In genomic region chr10:69371441-69371840, GRCm38 (mm10) we compare ENCODE assay signal across 8 mouse cellular contexts. TPM values are rescaled to one million over a fixed set of nuclear protein-coding genes. Genes with fewer than 3 reads are reported as not detected.
DNase-seq lines count a peak whose midpoint lies in the region; ATAC-seq and TF ChIP-seq lines count a peak whose summit lies in the region.

No protein-coding gene starts in this region.

- H3K9me3 ChIP-seq in heart, embryonic 12.5 days (replicated peaks): no peaks in the 10 kb centered on the region
- H3K9me3 ChIP-seq in limb, embryonic 11.5 days (ENCODE audit: control insufficient read depth, low read length): no peaks in the 10 kb centered on the region

- no peak overlapping the region for H3K9ac ChIP-seq in heart, embryonic 12.5 days
- no peak overlapping the region for H3K9ac ChIP-seq in limb, embryonic 11.5 days (ENCODE audit: low read length)

- 15% methylated on average over 10 of the region's 10 CpGs for WGBS in heart, embryonic 12.5 days
- 22% methylated on average over 10 of the region's 10 CpGs for WGBS in thymus, adult 2 months
- WGBS in limb, embryonic 11.5 days: 18% methylated on average over 10 of the region's 10 CpGs

- no peaks in the 10 kb centered on the region for H3K4me1 ChIP-seq in heart, embryonic 12.5 days (replicated peaks)
- H3K4me1 ChIP-seq in thymus, adult 2 months (replicated peaks; ENCODE audit: control insufficient read depth, insufficient read depth, low read length): no peaks in the 10 kb centered on the region
- H3K4me1 ChIP-seq in cortical plate, adult 2 months (ENCODE audit: control insufficient read depth, insufficient read depth, low read length): no peaks in the 10 kb centered on the region
- no peaks in the 10 kb centered on the region for H3K4me1 ChIP-seq in limb, embryonic 11.5 days (ENCODE audit: control insufficient read depth, insufficient read depth, low read length)

- peak; percentile 89; the same call in 1 of the 2 replicates for TF ChIP-seq CTCF in thymus, adult 2 months (IDR thresholded peaks at IDR 0.05; ENCODE audit: borderline replicate concordance, control insufficient read depth, extremely low read depth, insufficient read depth, low read length, poor library complexity)
- peak; percentile 68 for TF ChIP-seq CTCF in cortical plate, adult 2 months (IDR thresholded peaks at IDR 0.05; ENCODE audit: extremely low read depth, insufficient read depth, low read length)

- intact Hi-C loops in heart, postnatal 14 days (cut with DNase I): loop anchor here (5.0 kb wide), 1 partner anchor 286 kb away; no protein-coding TSS in a partner anchor

- TF ChIP-seq POLR2A in thymus, adult 2 months (IDR thresholded peaks at IDR 0.05; ENCODE audit: control insufficient read depth, extremely low read depth, insufficient read depth, low read length, poor library complexity): no peak
- TF ChIP-seq POLR2A in cortical plate, adult 2 months (IDR thresholded peaks at IDR 0.05; ENCODE audit: extremely low read depth, insufficient read depth, low read length): no peak

- H3K4me2 ChIP-seq in heart, embryonic 12.5 days: no peak overlapping the region
- no peak overlapping the region for H3K4me2 ChIP-seq in limb, embryonic 11.5 days (ENCODE audit: low read depth, severe bottlenecking)

- peak; percentile 32 to 56 for DNase-seq in heart, postnatal 14 days
- peak; percentile 18 for DNase-seq in thymus, adult 2 months
- DNase-seq in thymus, adult 18-20 months: no peak
- DNase-seq in limb, embryonic 11.5 days (ENCODE audit: low spot score): peak; percentile 79
- peak; percentile 49 for DNase-seq in retina, postnatal 7 days (ENCODE audit: low read depth, low spot score)
- no peak for DNase-seq in heart, adult 9 months (ENCODE audit: low spot score in 2 of 2)

- ATAC-seq in heart, embryonic 12.5 days (ENCODE audit: insufficient number of reproducible peaks, low FRiP score): no peak
- ATAC-seq in limb, embryonic 11.5 days (ENCODE audit: insufficient number of reproducible peaks, low FRiP score, low TSS enrichment, low read depth): no peak

- H3K27ac ChIP-seq in heart, embryonic 12.5 days (ENCODE audit: poor library complexity, severe bottlenecking): no peak overlapping the region
- H3K27ac ChIP-seq in thymus, adult 2 months (ENCODE audit: control insufficient read depth, insufficient read depth, low read length): no peak overlapping the region
- no peak overlapping the region for H3K27ac ChIP-seq in cortical plate, adult 2 months (ENCODE audit: insufficient read depth, low read length)
- no peak overlapping the region for H3K27ac ChIP-seq in limb, embryonic 11.5 days (replicated peaks; ENCODE audit: low read depth, low read length)

- no peak overlapping the region for H3K4me3 ChIP-seq in heart, embryonic 12.5 days
- no peak overlapping the region for H3K4me3 ChIP-seq in thymus, adult 2 months (ENCODE audit: control insufficient read depth, insufficient read depth, low read length)
- no peak overlapping the region for H3K4me3 ChIP-seq in cortical plate, adult 2 months (ENCODE audit: insufficient read depth, low read length)
- H3K4me3 ChIP-seq in limb, embryonic 11.5 days (ENCODE audit: low read depth, low read length): no peak overlapping the region

- no peaks in the 10 kb centered on the region for H3K27me3 ChIP-seq in heart, embryonic 12.5 days (replicated peaks)
- H3K27me3 ChIP-seq in thymus, adult 2 months (ENCODE audit: control insufficient read depth, insufficient read depth, low read length): no peaks in the 10 kb centered on the region
- H3K27me3 ChIP-seq in limb, embryonic 11.5 days (ENCODE audit: control insufficient read depth, insufficient read depth, low read length): no peaks in the 10 kb centered on the region

- H3K36me3 ChIP-seq in heart, embryonic 12.5 days: no peaks in the 10 kb centered on the region
- H3K36me3 ChIP-seq in thymus, adult 2 months (ENCODE audit: control insufficient read depth, insufficient read depth, low read length): no peaks in the 10 kb centered on the region
- H3K36me3 ChIP-seq in limb, embryonic 11.5 days (ENCODE audit: control insufficient read depth, insufficient read depth, low read length): no peaks in the 10 kb centered on the region

RNA-seq across cellular contexts. Expression of gene Cdk1, which starts 18.7 kb away (rescaled TPM):
- 10 to 100 TPM; 10.4 to 16.0 TPM for total RNA-seq in heart, postnatal 14 days (2021)
- polyA plus RNA-seq in heart, embryonic 12.5 days (2016; fragmentation: Nextera tagmentation; extraction: Ambion mirVana): 337 and 339 TPM in 2 replicates
- 131 and 158 TPM in 2 replicates for polyA plus RNA-seq in thymus, adult 2 months (2012; rRNA removed)
- 0.95 and 2.5 TPM in 2 replicates for polyA plus RNA-seq in cortical plate, adult 2 months (2012; rRNA removed)
- 528 and 536 TPM in 2 replicates for polyA plus RNA-seq in limb, embryonic 11.5 days (2014; fragmentation: Nextera tagmentation; extraction: Ambion mirVana)

RNA-seq across cellular contexts. Expression of gene Ank3, which starts 27.1 kb away (rescaled TPM):
- 10 to 100 TPM; 78.4 to 78.6 TPM for total RNA-seq in heart, postnatal 14 days (2021)
- 61.9 and 65.5 TPM in 2 replicates for polyA plus RNA-seq in heart, embryonic 12.5 days (2016; fragmentation: Nextera tagmentation; extraction: Ambion mirVana)
- polyA plus RNA-seq in thymus, adult 2 months (2012; rRNA removed): 4.2 and 5.6 TPM in 2 replicates
- polyA plus RNA-seq in cortical plate, adult 2 months (2012; rRNA removed): 187 and 188 TPM in 2 replicates
- 22.3 and 25.1 TPM in 2 replicates for polyA plus RNA-seq in limb, embryonic 11.5 days (2014; fragmentation: Nextera tagmentation; extraction: Ambion mirVana)

Comparison
In these comparisons a context has a peak if more than half of its experiments do, and no peak if none do; other contexts are left out.
1. DNase-seq: peak in heart, postnatal 14 days (2 of 2), thymus, adult 2 months (single experiment), limb, embryonic 11.5 days (single experiment) and retina, postnatal 7 days (single experiment); none in thymus, adult 18-20 months (0 of 2) and heart, adult 9 months (0 of 2).
2. RNA of gene Cdk1, which starts 18.7 kb away (polyA plus RNA-seq): 528 to 536 TPM in limb, embryonic 11.5 days, 337 to 339 TPM in heart, embryonic 12.5 days and 131 to 158 TPM in thymus, adult 2 months; 0.95 to 2.5 TPM in cortical plate, adult 2 months; every median in the first group is over 10 times any median in the second.